Mouse (Mus musculus) myocyte (in vitro differentiated cells): ENCODE data around the gene Cd38. TPM values are rescaled to one million over a fixed set of nuclear protein-coding genes. Genes with fewer than 3 reads are reported as not detected.
"Not testable (repeated sequence)": the region's sequence is repeated elsewhere in the genome, so short reads cannot be mapped to it uniquely, and the experiment has no call there.

Experiments
- H3K27me3 ChIP-seq: one replicate; pipeline ENCODE4 v1.6.1; 2011; ENCODE audit not compliant: control insufficient read depth, insufficient read depth, insufficient read length
- H3K36me3 ChIP-seq: one replicate; pipeline ENCODE4 v1.6.1; 2011; ENCODE audit not compliant: control insufficient read depth, insufficient read depth
- H3K4me2 ChIP-seq: one replicate; pipeline ENCODE4 v1.6.1; 2011; ENCODE audit warnings: low read depth, control low read depth
- H3K4me3 ChIP-seq: one replicate; pipeline ENCODE4 v1.5.1; 2011; ENCODE audit warnings: mild to moderate bottlenecking, control low read depth, moderate library complexity
- H3K79me2 ChIP-seq: one replicate; pipeline ENCODE4 v1.6.1; 2011; ENCODE audit not compliant: control insufficient read depth, insufficient read depth
- H3ac ChIP-seq: one replicate; pipeline ENCODE4 v1.6.1; 2011; ENCODE audit not compliant: control insufficient read depth, insufficient read length
- CEBPB ChIP-seq: IDR thresholded peaks from 2 replicates; pipeline ENCODE4 v1.6.1; 2011; ENCODE audit warnings: mild to moderate bottlenecking, moderate library complexity; ENCODE audit not compliant: poor library complexity, insufficient read depth, severe bottlenecking
- E2F4 ChIP-seq: IDR thresholded peaks from one replicate; pipeline ENCODE4 v1.6.1; 2011; ENCODE audit warnings: mild to moderate bottlenecking, control low read depth, moderate library complexity; ENCODE audit not compliant: insufficient read depth
- MAX ChIP-seq: IDR thresholded peaks from one replicate; pipeline ENCODE4 v1.6.1; 2011; ENCODE audit warnings: low read depth, mild to moderate bottlenecking, control low read depth
- MYOD1 ChIP-seq, 3 experiments: IDR thresholded peaks; one replicate each; pipeline ENCODE4 v1.6.1; 2011; ENCODE audit warnings: control low read depth in 2 of 3, low read depth in 2 of 3, mild to moderate bottlenecking in 2 of 3, moderate library complexity in 1 of 3; ENCODE audit not compliant: insufficient read length in 2 of 3, control insufficient read depth in 1 of 3
- MYOG ChIP-seq, 3 experiments: IDR thresholded peaks; one replicate each; pipeline ENCODE4 v1.6.1; 2011; ENCODE audit warnings: control low read depth in 2 of 3, low read depth in 2 of 3, mild to moderate bottlenecking in 2 of 3; ENCODE audit not compliant: insufficient read length in 2 of 3, control insufficient read depth in 1 of 3, insufficient read depth in 1 of 3
- POLR2A ChIP-seq: IDR thresholded peaks from one replicate; pipeline ENCODE4 v1.6.1; 2011; ENCODE audit warnings: low read depth, mild to moderate bottlenecking, control low read depth, moderate library complexity; ENCODE audit not compliant: insufficient read length
- POLR2AphosphoS2 ChIP-seq: IDR thresholded peaks from one replicate; pipeline ENCODE4 v1.6.1; 2011; ENCODE audit warnings: low read depth, control low read depth; ENCODE audit not compliant: insufficient read length
- REST ChIP-seq: IDR thresholded peaks from one replicate; pipeline ENCODE4 v1.6.1; 2011; ENCODE audit warnings: mild to moderate bottlenecking, control low read depth, moderate library complexity; ENCODE audit not compliant: insufficient read depth, insufficient read length
- SRF ChIP-seq: IDR thresholded peaks from one replicate; pipeline ENCODE4 v1.6.1; 2011; ENCODE audit warnings: low read depth; ENCODE audit not compliant: control insufficient read depth, insufficient read length
- TCF12 ChIP-seq: IDR thresholded peaks from one replicate; pipeline ENCODE4 v1.6.1; 2011; ENCODE audit warnings: mild to moderate bottlenecking, control low read depth; ENCODE audit not compliant: poor library complexity, insufficient read depth, severe bottlenecking
- TCF3 ChIP-seq: IDR thresholded peaks from one replicate; pipeline ENCODE4 v1.6.1; 2011; ENCODE audit warnings: low read depth, control low read depth; ENCODE audit not compliant: insufficient read length
- USF1 ChIP-seq: IDR thresholded peaks from one replicate; pipeline ENCODE4 v1.6.1; 2011; ENCODE audit warnings: low read depth, mild to moderate bottlenecking, control low read depth, moderate library complexity
- polyA plus RNA-seq: library from polyadenylated mRNA; unstranded; fragments of >200 nt; fragmentation: generic; extraction: Trizol; gene quantifications from one replicate; pipeline ENCODE4 v1.2.1, GENCODE M21; 2012; ENCODE audit warnings: missing spikeins

Gene Cd38
- polyA plus RNA-seq, 1 experiment: 0.10 TPM

DNA sequence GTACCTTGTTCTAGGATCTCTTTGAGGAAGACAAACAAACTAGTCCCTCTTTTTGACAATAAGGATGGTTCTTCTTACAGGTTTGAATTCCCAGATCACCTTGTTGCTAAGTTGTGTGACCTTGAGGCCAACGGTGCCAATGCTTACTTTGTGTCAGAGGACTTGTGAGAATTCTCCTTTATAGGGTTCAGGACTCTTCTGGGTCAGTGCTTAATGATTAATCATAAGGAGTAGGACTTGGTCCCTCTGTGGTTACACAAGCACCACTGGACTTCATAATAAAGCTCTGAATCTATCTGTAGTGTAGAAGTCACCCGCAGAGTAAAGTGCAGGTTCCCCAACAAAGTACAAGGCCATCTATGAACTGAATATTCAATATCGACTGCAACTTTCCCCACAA, 36.3 kb downstream of the Cd38 start:
- Histone ChIP-seq H3K4me2 (no peak overlapping the region), H3ac (no peak overlapping the region), H3K27me3 (no peaks in the 10 kb centered on the region), H3K4me3 (no peak overlapping the region), H3K79me2 (no peaks in the 10 kb centered on the region), H3K36me3 (no peaks in the 10 kb centered on the region)
- no peak for TF ChIP-seq MYOD1 (IDR thresholded peaks at IDR 0.05; ENCODE audit: control insufficient read depth in 1 of 3, insufficient read length in 2 of 3, low read depth in 2 of 3)
- no peak for TF ChIP-seq CEBPB
- no peak for TF ChIP-seq E2F4
- TF ChIP-seq REST: no peak
- TF ChIP-seq MAX: no peak
- TF ChIP-seq SRF: no peak
- no peak for TF ChIP-seq TCF3
- TF ChIP-seq MYOG (IDR thresholded peaks at IDR 0.05; ENCODE audit: control insufficient read depth in 1 of 3, insufficient read depth in 1 of 3, insufficient read length in 2 of 3, low read depth in 2 of 3): no peak
- TF ChIP-seq TCF12: no peak
- TF ChIP-seq POLR2AphosphoS2: no peak
- no peak for TF ChIP-seq POLR2A
- TF ChIP-seq USF1: no peak

DNA sequence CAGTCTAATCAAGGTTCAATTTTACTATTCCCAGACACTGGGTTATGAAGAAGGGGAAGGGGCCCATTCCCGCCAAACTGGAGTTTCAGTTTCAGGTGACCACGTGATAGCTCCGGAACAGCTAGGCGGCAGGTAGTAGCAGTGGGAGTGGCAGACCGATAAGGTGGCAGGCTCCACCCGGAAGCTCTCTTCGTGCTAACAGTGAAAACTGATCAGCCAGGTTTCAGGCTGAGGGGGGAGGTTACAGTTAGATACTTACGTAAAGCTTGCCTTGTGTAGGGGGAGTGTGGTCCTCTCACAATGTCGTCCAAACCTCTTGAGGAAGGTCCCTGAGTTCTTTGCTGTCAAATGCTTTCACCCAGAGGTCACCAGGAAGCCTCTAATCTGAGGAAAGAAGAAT, 40.9 kb downstream of the Cd38 start:
- no peaks in the 10 kb centered on the region for H3K79me2 ChIP-seq
- no peaks in the 10 kb centered on the region for H3K27me3 ChIP-seq
- TF ChIP-seq USF1 (no peak), SRF (no peak), POLR2A (no peak), TCF3 (no peak), MAX (no peak), CEBPB (no peak)
- no peak overlapping the region for H3K4me2 ChIP-seq
- H3K4me3 ChIP-seq: no peak overlapping the region
- no peaks in the 10 kb centered on the region for H3K36me3 ChIP-seq
- H3ac ChIP-seq: no peak overlapping the region

DNA sequence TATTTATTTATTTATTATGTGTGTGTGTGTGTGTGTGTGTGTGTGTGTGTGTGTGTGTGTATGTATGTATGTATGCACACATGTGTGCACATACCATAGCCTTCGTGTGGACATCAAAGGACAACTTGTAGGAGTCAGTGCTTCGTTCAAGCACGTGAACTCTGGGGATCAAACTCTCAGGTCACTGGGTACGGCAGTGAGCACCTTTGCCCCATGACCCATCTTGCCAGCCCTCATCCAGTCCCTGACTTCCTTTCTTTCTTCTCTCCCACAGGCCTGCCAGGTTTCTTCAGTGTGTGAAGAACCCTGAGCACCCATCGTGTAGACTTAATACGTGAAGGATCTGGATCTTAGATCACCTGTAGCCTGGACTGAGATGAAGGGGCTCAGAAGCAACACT, 41.7 kb downstream of the Cd38 start:
- Histone ChIP-seq H3K36me3 (no peaks in the 10 kb centered on the region), H3ac (no peak overlapping the region), H3K79me2 (no peaks in the 10 kb centered on the region), H3K4me3 (no peak overlapping the region), H3K27me3 (no peaks in the 10 kb centered on the region), H3K4me2 (no peak overlapping the region)
- TF ChIP-seq REST (no peak), CEBPB (no peak), TCF3 (no peak), POLR2A (no peak), TCF12 (no peak), E2F4 (no peak), USF1 (no peak), MAX (no peak), POLR2AphosphoS2 (no peak), MYOD1 (IDR thresholded peaks at IDR 0.05; ENCODE audit: control insufficient read depth in 1 of 3, insufficient read length in 2 of 3, low read depth in 2 of 3) (no peak), MYOG (IDR thresholded peaks at IDR 0.05; ENCODE audit: control insufficient read depth in 1 of 3, insufficient read depth in 1 of 3, insufficient read length in 2 of 3, low read depth in 2 of 3) (no peak), SRF (no peak)

DNA sequence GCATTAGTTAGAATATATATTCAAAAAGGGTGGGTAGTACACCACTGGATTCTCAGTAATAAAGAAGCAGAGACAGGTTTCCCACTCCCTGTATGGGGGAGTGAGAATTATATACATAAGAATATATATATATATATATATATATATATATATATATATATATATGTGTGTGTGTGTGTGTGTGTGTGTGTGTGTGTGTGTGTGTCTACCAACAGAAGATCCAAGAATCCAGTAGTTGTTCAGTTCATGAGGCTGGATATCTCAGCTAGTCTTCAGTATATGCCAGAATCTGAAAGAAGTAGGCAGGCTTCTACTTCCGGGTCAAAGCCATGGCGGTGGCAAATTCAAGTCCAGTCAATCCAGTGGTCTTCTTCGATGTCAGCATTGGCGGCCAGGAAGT, 44.5 kb downstream of the Cd38 start, which contains the start of gene Gm7879:
TSS of gene Gm7879 (plus strand) at position 301 of the 400 bp plus-strand sequence.
- H3K79me2 ChIP-seq, H3K4me2 ChIP-seq, H3K4me3 ChIP-seq, H3K27me3 ChIP-seq, H3K36me3 ChIP-seq, H3ac ChIP-seq: not testable (repeated sequence)

DNA sequence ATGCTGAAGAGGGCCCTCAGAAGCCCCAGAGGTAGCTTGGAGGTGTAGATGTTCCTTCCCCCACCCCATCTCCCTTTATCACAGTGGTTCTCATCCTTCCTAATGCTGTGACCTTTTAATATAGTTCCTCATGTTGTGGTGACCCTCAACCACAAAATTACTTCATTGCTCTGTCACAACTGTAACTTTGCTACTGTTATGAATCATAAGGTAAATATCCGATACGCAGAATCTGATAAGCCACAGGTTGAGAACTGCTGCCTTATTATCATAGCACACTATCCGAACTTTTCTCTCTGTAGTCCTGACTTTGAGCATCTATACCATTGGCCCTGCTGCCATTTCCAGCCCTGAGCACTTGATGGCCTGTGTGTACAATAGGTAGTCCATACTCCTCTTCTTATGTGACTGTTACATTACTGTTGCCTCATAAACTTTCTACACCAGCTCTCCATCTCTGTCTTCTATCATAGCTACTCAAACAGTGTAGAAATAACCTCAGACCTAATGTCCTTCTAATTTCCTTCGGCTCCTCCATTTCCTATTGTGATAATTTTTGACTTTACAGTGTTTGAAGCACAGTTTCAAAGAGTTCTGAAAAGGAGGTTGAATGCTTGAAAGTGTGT, 47.0 kb downstream of the Cd38 start:
- H3K79me2 ChIP-seq: no peaks in the 10 kb centered on the region
- no peak overlapping the region for H3K4me3 ChIP-seq
- TF ChIP-seq USF1 (no peak), POLR2A (no peak), SRF (no peak)
- no peak overlapping the region for H3ac ChIP-seq
- H3K4me2 ChIP-seq: no peak overlapping the region
- H3K36me3 ChIP-seq: no peaks in the 10 kb centered on the region
- no peaks in the 10 kb centered on the region for H3K27me3 ChIP-seq

DNA sequence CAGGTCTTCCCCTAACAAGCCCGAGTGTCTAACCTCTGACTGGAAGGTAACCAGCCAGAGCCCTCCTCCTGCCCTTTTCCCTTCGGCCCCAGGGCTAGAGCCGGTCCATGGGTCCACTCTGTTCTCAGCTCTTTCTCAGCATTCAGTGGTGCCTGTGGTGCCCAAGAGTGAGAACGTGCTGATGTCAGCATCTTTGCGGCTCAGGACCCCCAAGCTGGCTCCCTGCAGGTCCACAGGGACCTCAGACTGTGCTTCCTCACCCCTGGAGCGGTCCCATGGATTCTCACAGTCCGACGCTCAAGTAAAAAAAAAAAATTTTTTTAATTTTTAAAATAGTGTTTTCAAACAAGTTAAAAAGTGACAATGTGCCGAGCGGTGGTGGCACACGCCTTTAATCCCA, 53.5 kb downstream of the Cd38 start:
- Histone ChIP-seq H3K79me2 (no peaks in the 10 kb centered on the region), H3K4me2 (no peak overlapping the region), H3K27me3 (no peaks in the 10 kb centered on the region), H3K4me3 (no peak overlapping the region), H3ac (no peak overlapping the region), H3K36me3 (no peaks in the 10 kb centered on the region)
- TF ChIP-seq TCF3 (no peak), REST (no peak), MYOD1 (IDR thresholded peaks at IDR 0.05; ENCODE audit: control insufficient read depth in 1 of 3, insufficient read length in 2 of 3, low read depth in 2 of 3) (no peak), MYOG (IDR thresholded peaks at IDR 0.05; ENCODE audit: control insufficient read depth in 1 of 3, insufficient read depth in 1 of 3, insufficient read length in 2 of 3, low read depth in 2 of 3) (no peak), MAX (no peak), CEBPB (no peak), POLR2A (no peak)
